Mouse (Mus musculus): ENCODE measurements around the gene Opalin.

Opalin gene

DNA sequence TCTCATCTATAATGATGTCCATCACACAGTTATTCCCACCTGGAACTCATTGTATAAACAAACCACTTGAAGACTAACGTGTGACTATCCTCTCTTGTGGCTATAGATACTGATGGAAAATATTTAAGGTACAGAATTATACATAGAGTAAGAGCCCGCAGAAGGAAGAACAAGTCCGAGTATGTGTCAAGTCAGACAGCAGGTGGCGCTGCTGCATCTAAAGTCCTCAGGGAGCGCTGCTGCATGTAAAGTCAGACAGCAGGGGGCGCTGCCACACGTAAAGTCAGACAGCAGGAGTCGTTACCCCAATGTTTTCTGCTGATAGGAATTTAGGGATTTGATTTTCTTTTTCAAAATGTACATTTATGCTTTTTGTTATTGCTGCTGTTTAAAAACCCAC, 5.4 kb downstream of the Opalin start:
- peak; percentile 87 for DNase-seq

DNA sequence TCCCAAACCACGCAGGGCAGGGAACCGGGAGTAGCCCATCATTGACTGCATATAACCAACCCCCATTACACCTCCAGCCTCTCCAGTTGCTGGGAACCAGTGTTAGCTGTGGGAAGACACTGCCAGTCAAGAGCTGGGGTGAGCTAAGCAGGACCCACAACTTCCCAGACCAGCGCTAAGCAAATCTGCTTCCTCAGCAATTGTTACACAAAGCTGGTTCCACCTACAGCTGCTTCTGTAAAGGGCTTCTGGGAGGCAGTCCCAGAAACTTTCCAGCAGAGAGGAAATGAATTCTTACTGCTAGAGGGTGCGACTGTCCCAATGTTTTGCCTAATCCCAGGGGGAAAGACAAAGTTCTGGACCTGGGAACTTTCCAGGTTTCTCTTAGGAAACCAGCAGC, 22.2 kb downstream of the Opalin start:
- DNase-seq: no peak

DNA sequence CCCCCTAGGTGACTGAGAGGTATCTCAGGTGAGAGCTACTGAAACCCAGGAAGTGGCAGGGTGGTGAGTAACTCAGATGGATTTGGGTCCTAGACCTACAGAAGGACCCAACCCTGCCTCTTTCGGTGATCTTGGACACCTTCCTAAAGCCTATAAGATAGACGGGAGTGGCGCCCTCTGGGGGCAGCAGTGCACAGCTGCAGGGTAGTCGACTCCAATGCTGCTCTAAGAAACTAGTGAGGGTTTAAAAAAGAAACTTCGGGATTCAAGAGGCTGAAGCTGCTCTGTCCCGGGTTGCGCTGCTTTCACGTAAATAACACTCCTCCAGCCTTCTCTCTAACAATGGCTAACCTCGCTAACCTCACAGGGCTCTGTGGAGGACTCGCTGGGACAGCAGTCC, 23.4 kb downstream of the Opalin start:
- peak; percentile 14 for DNase-seq

DNA sequence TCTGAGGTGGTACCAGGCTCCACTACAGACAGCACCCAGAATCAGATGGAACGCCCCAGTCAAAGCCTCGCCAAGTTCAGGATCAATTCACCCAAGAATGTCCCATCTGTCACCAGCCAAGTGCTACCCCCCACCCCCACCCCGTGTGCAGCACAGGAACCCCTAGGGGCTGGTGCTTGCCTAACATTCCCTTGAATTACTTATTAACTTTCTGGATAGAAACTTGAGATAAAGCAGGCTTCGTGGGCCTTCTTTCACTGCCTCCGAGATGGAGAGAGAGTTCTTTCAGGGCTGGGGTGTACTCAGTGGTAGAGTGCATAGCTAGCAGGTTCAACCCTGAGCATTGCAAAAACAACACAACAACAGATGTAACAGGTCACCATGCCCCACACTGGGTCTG, 24.7 kb downstream of the Opalin start:
- no peak for DNase-seq

DNA sequence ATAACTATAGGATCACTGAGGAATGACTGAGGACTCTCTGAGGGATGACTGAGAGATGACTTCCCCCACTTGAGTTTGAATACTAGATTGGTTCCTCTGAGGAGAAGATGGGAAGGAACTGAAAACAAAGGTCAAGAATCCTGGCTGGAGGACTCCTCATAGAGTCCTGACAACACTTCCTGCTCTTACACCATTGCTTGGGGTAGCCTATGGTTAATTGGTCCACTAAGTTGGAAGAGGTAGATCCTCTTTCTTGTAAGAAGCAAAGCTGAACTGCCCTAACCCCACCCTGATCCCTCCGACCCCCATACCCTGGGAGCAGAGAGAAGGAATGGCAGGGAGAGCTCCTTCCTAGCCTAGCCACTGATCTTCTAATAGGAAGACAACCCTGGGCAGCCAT, 25.2 kb downstream of the Opalin start:
- DNase-seq: no peak

DNA sequence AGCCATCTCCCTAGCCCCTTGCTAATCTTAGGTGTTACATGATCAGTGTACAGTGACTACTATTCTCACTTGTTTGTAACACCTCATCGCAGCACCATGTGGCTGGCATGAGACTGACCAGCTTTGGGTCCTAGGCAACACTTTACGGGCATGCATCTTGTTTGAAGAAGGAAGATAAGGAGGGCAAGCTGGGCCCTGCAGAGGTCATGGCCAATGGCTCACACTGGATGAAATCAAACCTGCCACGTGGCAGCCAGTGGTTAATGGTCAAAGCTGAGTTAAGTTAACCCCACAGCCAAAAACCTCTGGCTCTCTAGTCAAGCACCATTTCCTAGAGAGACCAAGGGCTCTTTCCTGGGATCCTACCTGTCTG, 28.7 kb downstream of the Opalin start:
- DNase-seq: no peak

DNA sequence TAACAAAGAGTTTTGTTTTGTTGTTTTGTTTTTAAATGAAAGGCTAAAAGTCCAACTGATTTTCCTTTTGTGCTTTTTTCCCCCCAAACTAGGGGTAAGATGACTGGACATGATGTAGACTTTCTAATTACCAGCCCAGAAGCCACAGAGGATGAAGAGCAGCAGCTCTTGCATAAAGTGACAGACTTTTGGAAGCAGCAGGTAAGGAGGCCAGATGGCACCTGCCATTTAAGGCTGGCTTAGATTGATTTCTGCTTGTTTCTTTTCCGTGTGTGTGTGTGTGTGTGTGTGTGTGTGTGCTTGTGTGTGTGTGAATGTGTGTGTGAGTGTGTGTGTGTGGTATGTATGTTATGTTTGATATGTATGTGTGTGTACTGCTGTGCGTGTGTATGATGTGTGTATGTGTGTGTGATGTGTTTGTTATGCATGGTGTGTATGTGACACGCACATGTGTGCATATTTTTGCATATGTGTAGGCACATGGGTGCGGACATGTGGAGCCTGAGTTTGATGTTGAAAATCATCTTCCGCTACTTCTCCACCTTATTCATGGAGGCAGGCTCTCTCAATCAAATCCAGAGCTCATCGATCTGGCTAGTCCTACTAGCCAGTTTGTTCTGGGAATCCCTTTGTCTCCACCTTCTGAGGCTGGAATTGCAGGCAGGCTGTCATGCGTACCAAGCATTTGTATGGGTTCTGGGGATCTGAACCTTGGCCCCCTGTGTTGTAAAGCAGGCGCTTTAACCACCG, 29.3 kb downstream of the Opalin start:
- DNase-seq: no peak

DNA sequence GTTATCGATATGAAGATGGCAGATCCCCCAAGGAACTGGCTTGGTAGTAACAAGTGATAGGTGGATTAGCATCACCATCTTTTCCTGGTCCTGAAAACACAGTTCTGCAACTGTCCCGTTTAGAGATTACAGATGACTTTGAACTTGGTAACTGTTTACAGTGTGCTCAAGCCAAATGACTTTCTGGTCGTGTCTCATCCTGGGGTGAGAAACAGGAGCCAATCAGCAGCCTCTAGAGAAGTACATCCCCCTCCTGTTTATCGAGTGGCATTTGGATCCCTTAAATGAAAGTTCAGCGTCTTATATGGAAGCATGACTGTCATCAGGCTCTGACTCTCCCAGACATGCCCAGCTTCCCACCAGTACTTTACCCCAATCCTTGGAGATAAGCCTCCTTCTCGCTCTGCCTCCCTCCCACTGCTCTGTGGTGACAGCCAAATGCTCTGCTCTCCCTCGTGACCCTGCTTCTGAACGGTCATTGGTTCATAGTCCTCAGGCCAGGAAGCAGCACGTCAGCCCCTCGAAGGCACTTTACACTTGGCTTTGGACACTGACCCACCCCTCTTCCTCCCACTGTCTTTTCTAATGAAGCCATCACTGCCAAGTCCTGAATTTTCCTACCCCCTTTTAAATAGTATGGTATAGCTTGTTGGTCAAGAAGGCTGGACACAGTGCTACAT, 31.7 kb downstream of the Opalin start:
- no peak for DNase-seq

DNA sequence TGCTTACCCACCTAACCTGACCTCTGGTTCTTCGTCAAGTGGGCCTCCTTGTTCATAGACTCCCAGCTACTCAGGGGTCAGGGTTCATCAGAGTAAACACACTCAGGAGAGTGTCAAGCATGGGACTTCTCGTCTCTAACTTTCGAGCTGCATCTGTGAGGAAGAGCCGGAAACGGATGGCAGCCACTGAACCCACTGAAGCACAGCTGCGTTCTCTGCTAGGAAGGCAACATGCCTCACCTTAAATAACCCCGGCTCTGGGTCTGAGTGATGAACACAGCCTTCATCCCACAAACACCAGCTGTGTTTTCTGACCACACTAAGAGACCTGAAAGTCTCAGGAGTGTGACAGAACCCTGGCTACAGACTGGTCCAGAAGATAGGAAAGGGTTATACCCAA, 37.8 kb downstream of the Opalin start:
- no peak for DNase-seq

DNA sequence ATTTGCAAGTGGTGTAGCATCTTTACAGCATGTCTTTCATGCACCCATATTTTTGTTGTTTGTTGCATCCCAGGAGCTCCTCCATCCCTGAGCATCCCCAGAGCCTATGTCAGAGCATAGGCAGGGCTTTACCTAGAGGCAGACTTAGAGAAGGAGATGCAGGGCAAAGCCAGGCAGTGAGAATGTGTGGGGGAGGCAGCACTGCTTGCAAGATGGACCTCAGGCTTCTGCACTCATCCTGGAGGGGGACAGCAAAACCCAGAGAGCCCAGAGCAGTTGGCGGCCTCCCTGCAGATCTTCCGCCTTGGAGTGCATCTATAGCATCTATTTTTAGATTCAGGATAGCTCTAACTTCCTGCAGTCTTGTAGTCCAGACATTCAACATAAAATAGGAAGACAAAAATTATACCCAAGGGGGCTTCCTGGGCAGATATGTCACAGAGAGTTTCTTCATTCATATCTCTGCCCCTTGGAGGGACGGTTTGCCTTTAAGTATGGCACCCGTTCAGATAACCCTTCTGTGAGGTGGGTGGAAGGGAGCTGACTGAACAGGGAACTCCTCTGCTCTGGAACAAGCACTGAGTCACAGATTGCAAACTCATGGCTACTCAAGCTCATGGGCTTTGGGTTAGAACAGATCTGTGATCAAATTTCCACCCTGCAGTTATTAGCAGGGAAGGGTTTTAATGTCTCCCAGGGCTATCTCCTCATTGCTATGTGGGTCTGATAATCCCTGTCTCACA, 40.9 kb downstream of the Opalin start:
- no peak for DNase-seq

DNA sequence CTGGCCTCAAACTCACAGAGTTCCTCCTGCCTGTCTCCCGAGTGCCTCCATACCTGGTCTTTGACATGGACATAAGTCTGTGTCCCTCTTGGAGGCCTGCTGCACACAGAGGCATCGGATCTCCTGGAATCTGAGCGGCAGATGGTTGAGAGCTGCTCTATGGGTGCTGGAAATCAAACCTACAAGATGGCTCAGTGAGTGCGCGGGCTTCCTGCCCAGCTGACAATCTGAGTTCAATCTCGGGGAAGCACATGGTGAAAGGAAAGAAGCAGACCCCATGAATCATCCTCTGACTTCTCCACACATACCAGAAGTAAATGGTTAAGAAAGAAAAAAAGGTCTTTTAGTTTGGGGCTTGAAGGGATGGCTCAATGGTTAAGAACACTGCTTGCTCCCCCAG, 45.0 kb downstream of the Opalin start:
- no peak for DNase-seq

DNA sequence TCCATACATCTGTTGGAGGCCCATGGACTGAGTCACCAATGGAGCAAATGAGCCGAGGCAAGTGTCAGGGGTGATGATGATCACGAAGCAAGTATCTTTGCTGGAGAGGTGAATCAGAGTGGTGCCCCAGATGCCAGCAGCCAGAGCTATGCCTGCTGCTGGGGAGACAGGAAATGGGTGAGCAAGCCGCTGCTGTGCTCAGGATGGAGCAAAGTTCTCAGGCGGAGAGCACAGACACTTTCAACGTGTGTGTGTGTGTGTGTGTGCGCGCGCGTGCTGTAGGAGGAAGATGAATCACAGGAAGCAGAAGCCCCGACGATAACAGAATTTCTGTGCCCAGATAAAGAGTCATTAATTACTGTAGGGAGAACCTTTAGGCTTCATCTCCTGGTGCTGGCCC, 45.9 kb downstream of the Opalin start:
- DNase-seq: no peak

DNA sequence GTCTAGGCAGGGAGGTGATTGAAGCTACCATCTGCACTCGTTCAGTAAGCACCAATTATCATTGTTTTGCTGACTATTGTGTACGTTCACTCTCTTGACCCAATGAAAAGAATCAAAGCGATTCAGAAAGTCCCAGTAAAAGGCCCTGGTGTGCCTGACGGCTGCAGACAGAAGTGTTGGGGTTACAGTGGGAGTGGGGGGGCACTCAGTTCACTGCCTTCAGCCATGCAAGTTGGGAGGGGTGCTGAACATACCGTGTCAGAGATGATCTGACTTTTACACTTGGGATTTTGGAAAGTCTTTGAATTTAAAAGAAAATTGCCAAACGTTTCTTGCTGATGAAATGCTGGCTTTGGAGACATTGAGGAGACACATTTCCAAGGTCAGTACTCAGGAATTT, 46.8 kb downstream of the Opalin start:
- DNase-seq: no peak

DNA sequence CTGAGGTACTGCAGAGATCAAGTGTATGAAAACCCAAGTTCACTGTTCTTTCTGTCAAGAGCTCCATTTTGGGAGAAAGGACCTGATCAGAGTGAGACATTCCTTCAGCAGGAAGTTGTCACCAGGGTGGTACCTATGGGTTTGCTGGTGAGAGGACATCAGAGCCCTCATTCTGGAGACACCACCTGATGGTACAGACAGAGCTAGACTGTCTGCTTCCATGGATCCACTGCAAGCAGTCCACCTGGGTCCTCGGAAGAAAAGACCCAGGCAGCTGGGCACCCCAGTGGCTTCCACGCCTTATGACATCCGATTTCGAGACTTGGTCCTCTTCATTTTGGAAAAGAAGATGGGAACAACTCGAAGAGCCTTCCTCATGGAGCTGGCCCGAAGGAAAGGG, 47.7 kb downstream of the Opalin start, which contains the start of gene Dntt:
Gene Dntt (plus strand): TSS at position 57 of the 400 bp plus-strand sequence.
- no peak for DNase-seq

DNA sequence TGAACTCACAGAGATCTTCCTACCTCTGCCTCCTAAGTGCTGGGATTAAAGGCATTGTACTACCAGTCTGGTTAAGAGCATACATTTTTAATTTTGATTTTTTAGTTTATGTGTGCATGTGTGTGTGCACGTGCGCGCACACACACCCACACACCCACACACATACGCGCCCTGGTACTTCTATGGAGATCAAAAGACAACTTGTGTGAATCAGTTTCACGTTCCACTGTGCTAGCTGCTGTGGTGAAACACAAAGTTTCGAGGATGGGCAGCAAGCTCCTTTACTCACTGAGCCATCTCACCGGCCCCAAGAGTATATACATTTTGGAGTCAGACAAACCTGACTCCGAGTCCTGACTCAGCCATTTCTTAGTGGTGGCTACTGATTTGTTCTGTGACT, 49.3 kb downstream of the Opalin start:
- no peak for DNase-seq

DNA sequence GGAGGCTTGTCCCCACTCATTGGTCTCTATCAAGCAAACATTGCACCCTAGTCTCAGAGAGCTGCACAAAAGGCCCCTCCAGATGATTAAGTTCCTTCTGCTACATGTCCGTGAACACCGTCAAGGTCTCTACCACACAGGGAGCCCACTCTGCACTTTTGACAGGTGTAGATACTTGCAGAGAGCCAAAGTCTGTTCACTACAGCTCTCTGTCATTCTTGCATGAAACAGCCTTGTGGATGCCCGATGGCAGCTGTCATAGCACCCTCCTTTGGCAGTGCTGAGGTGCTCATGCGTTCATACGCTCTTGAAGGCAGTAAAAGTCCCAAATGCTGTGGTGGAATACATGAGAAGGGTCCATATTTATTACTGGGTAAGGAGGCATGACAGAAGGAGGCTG, 49.9 kb downstream of the Opalin start:
- no peak for DNase-seq

DNA sequence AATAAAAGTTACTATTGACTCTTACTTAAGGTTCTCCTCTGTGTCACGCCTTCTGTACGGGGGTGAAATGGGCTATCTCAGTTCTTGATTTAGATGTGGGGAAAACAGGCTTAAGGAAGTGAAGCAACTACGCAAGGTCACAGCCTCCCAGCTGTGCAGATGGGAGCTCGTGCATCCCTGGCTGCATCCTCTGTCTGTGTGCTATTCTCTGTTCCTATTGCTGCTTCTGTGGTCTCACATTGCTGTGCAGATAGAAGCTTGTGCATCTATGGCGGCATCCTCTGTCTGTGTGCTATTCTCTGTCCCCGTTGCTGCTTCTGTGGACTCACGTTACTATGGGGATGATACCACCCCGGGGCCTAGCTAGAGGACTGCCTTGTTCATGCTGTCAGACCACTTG, 50.4 kb downstream of the Opalin start:
- no peak for DNase-seq

DNA sequence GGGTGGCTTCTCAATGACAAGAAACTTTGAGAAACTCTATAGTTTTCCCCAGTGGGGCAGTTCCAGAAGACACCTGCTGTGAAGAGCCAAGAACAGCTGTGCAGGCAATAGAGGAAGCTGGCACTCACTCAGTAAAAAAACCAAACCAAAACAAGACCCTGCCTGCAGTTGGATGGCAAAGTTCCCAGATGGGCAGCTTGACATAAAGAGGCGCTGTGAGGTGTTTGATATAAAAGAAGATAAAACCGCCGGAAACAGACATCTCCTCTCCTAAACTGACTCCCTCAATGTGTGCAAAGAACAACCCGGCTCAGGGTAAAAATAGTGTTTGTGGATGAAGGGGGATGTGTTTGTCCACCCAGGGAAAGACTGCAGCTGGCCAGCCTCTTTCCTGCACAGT, 54.7 kb downstream of the Opalin start:
- DNase-seq: no peak

DNA sequence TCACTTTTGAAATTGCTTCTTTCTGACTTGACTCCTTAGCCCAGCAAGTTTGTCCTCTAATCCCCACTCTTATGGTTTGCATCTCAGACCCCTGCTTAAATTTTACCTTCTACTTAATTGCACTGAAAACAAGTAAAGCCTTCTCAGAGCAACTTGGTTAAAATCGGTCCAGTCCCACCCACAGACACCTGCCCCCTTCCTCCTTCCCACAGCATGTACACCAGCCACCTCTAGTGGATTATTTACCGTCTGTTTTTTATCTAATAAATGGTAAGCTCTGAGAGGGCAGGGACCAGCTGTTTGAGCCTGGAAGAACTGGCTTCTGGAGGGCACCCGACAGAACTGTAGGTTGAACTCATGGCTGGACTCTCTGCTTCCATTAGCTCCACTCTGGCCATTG, 56.4 kb downstream of the Opalin start:
- DNase-seq: no peak

DNA sequence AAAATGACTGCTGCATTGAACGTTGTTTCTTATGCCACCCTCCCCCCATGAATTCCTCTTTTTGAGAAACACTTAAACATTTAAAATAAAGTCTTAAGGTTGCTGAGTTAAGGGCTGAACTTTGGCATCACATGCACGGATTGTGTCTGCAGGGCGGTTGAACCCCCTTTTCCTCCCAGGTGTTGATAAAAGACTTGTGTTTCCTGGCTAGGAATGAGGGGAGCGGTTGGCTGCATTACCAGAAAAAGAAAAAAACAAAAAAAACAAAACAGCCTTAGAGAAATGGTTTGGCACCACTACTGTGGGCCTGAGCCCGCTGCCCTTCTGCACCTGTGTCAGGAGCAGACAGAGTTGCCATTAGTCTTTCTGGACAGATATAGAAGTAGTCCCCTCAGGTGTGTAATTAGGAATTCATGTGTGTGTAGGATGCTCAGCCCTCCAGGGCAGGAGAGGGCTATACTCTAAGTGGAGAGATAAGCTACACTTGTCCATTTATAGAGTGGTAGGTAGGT, 57.7 kb downstream of the Opalin start:
- no peak for DNase-seq

DNA sequence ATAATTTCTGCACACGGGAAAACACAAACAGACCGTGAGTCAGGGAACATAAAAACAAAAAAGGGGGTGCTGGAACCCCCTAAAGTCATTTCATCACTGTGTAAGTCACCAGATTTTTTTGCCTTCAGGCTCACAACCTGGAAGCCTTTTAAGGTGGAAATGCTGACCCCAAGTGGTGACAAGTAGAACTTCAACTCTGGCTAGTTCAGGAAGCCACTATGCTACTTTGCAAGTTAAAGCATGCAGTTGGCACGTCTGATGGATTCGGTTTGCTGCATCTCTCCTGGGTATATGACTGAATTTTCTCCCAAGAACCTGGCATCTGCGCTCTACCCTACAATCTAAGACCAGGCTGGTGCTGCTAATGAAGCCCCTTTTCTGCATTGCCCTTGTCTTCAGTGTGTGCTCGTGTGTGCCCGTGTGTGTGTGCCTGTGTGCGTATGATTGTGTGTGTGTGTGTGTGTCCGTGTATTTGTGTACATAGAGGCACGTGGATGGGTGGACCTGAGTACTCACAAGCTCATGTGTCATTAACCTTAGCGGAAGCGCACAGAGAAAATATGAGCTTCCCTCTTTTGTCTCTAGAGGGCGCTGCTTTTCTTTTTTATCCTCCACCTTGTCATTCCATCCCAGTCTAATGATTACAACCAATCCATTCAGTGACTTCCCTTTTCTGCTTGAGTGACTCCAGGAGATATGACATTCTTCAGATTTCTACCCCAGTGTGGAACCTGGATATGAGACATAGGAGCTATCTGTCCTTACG, 60.8 kb downstream of the Opalin start:
- DNase-seq: peak; percentile 65

DNA sequence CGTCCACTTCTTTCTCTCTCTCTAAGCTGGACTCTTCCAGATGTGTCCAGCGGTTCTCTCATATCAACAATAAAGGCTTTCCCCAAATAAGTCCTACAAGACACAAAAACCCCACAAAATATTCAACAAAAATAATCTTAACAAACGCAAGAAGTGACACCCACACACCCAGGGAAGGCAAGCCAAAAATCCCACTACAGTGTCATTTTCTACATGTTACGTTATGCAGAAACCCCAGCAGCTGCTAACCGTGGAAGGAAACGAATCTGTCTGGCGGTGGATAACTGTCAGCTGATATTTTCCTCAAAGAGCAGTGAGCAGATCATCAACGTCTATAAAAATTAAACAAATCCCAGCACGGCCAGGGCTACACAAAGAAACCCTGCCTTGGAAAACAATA, 62.9 kb downstream of the Opalin start:
- no peak for DNase-seq

DNA sequence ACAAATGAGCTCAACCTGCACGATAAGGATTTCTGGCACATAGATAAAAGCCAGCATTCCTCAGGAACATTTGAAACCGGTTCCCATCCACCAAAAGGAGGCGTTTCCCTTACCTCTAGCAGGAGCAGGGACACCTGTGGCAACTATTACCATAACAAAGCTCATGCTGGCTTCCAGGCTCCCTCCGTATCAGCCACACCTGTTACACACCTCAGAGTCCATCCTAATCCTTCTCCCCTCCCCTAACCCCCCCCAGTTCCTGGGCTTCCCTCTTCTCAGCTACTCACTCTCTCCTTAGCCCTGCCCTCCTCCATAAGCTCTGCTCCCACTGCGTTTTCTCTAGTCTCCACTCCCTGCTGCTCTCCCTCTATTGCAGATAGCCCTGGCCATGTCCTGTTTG, 63.3 kb downstream of the Opalin start:
- DNase-seq: no peak

All from kidney, adult 9 months (tissue).